Mouse (Mus musculus): ENCODE results near the gene Setd1b.

Gene Setd1b

DNA sequence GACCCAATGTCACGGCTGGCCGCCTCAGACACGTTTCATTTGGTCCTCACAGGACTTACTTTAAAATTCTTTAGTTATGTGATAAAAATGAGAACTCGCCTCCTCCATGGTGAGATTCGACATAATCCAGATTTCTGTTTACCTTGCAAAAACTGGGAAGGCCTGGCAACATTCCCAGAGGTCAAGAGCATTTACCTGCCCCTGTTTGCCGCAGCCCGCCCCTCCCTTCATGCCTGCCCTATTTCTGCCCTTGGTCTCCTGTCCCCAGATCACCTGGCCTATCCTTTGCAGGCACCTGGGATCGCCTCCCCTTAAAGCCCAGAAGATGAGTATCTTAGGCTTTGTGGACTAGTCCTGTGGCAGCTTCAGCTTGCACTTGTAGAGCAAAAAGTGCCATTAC is 24.2 kb upstream of the Setd1b start:
- no peaks in the 10 kb centered on the region for H3K27me3 ChIP-seq (ENCODE audit: control insufficient read depth, insufficient read depth, low read length, poor library complexity, severe bottlenecking)
- peaks cover 4% of the 10 kb centered on the region for H3K36me3 ChIP-seq (ENCODE audit: control insufficient read depth, insufficient read depth, low read length, poor library complexity, severe bottlenecking)
- no peak for DNase-seq (ENCODE audit: low read depth, low spot score)

GRCm38 (mm10) chr5:123118826-123119225 is 23.2 kb upstream of the Setd1b start:
- no peaks in the 10 kb centered on the region for H3K27me3 ChIP-seq (ENCODE audit: control insufficient read depth, insufficient read depth, low read length, poor library complexity, severe bottlenecking)
- peaks cover 4% of the 10 kb centered on the region for H3K36me3 ChIP-seq (ENCODE audit: control insufficient read depth, insufficient read depth, low read length, poor library complexity, severe bottlenecking)
- DNase-seq (ENCODE audit: low read depth, low spot score) = no peak

- peaks cover 4% of the 10 kb centered on the region for H3K36me3 ChIP-seq (ENCODE audit: control insufficient read depth, insufficient read depth, low read length, poor library complexity, severe bottlenecking)
- DNase-seq (ENCODE audit: low read depth, low spot score) = no peak
- H3K27me3 ChIP-seq (ENCODE audit: control insufficient read depth, insufficient read depth, low read length, poor library complexity, severe bottlenecking) = no peaks in the 10 kb centered on the region
Measured at GRCm38 (mm10) chr5:123120624-123121215, 21.3 kb upstream of the Setd1b start.

- Histone ChIP-seq H3K36me3 (ENCODE audit: control insufficient read depth, insufficient read depth, low read length, poor library complexity, severe bottlenecking) (peaks cover 4% of the 10 kb centered on the region), H3K27me3 (ENCODE audit: control insufficient read depth, insufficient read depth, low read length, poor library complexity, severe bottlenecking) (no peaks in the 10 kb centered on the region)
- peak; percentile 63 for DNase-seq (ENCODE audit: low read depth, low spot score)
Measured at GRCm38 (mm10) chr5:123122181-123122580, 19.8 kb upstream of the Setd1b start.

- no peaks in the 10 kb centered on the region for H3K27me3 ChIP-seq (ENCODE audit: control insufficient read depth, insufficient read depth, low read length, poor library complexity, severe bottlenecking)
- no peak for DNase-seq (ENCODE audit: low read depth, low spot score)
- peaks cover 4% of the 10 kb centered on the region for H3K36me3 ChIP-seq (ENCODE audit: control insufficient read depth, insufficient read depth, low read length, poor library complexity, severe bottlenecking)
Measured at GRCm38 (mm10) chr5:123125105-123125504, 16.9 kb upstream of the Setd1b start.

- Histone ChIP-seq H3K36me3 (ENCODE audit: control insufficient read depth, insufficient read depth, low read length, poor library complexity, severe bottlenecking) (peaks cover 4% of the 10 kb centered on the region), H3K27me3 (ENCODE audit: control insufficient read depth, insufficient read depth, low read length, poor library complexity, severe bottlenecking) (no peaks in the 10 kb centered on the region)
- DNase-seq (ENCODE audit: low read depth, low spot score) = peak; percentile 90
Measured at GRCm38 (mm10) chr5:123125638-123126406, 16.2 kb upstream of the Setd1b start.

GRCm38 (mm10) chr5:123127031-123127430 is 15.0 kb upstream of the Setd1b start:
- H3K36me3 ChIP-seq (ENCODE audit: control insufficient read depth, insufficient read depth, low read length, poor library complexity, severe bottlenecking) = peaks cover 4% of the 10 kb centered on the region
- no peak for DNase-seq (ENCODE audit: low read depth, low spot score)

DNA sequence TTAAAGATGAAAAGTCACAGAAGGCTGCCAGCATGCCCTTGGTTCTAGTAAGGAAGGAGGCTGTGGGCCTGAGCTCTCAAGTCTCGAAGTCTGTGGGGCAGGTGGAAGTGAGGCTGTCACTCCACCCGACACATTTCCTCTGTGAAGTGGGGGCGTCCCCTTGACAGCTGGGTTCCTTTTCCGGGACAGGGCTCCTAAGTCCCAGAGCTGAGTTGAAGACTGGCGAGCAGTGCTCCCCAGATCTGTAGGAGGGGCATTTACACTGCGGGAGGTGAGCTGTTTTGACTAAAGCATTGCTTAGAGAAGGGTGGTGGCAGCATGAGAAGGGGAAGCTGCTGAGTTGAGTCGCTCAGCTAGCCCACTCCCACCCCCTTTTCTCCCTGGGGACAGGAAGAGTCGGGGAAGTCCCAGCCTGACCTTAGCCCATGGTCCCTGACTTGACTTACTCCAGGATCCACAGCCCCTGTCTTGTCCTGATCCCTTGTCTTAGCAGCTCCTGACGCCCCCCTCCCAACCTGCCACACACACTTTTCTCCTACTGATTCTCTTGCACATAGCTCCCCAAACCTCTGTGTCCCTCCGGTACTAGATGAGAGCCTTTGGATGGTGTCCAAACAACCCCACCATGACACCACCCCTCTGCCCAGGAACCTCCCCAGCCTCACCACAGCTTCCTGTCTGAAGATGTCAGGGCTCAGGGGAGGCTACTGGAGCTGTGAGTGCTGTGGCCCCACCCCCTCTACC is 13.4 kb upstream of the Setd1b start:
- peak; percentile 96 for DNase-seq (ENCODE audit: low read depth, low spot score)
- H3K27me3 ChIP-seq (ENCODE audit: control insufficient read depth, insufficient read depth, low read length, poor library complexity, severe bottlenecking) = no peaks in the 10 kb centered on the region

More at GRCm38 (mm10) chr5:123127031-123127430, 15.0 kb upstream of the Setd1b start:
- H3K27me3 ChIP-seq (ENCODE audit: control insufficient read depth, insufficient read depth, low read length, poor library complexity, severe bottlenecking) = no peaks in the 10 kb centered on the region

GRCm38 (mm10) chr5:123129170-123129757 is 12.7 kb upstream of the Setd1b start:
- Histone ChIP-seq H3K36me3 (ENCODE audit: control insufficient read depth, insufficient read depth, low read length, poor library complexity, severe bottlenecking) (peaks cover 5% of the 10 kb centered on the region), H3K27me3 (ENCODE audit: control insufficient read depth, insufficient read depth, low read length, poor library complexity, severe bottlenecking) (no peaks in the 10 kb centered on the region)
- no peak for DNase-seq (ENCODE audit: low read depth, low spot score)

More for the DNA sequence above, 13.4 kb upstream of the Setd1b start:
- H3K36me3 ChIP-seq (ENCODE audit: control insufficient read depth, insufficient read depth, low read length, poor library complexity, severe bottlenecking) = peaks cover 2% of the 10 kb centered on the region; the same call in 1 of the 2 replicates

DNA sequence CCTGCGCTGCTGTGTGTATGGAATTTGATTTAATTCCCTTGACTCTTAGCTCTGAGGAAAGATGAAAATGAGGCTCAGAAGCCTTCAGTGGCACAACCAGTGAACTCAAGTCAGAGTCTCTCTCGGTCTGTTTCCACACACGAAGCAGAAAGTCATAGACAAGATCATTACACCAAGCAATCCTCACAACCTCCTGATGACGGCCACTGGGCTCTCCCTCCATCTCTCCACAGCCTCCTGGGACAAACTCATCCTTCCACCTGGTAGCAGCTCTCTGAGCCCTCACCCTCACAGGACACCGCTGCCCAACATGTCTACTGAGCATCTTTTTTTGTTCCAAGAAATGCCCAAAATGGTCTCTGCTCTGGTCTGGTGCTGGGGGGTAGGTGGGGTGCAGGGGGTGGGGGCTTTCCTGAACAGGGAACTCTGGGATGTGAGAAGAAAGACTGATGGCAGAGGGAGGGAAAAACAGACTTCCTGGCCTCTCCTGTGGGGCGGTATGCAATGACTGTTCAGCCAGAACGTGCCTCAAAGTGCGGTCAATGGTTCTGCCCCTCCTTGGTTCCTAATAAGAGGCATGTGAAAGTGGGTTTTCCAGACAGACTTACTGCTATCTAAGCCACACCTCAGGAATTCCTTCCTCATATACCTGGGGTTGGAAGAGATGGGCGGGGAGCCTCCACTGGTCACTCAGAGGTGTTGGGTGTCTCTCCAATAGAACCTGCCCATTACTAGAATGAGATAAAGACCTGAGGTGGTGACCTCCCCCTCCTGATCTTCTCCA is 11.8 kb upstream of the Setd1b start:
- no peak for DNase-seq (ENCODE audit: low read depth, low spot score)
- Histone ChIP-seq H3K27me3 (ENCODE audit: control insufficient read depth, insufficient read depth, low read length, poor library complexity, severe bottlenecking) (no peaks in the 10 kb centered on the region), H3K36me3 (ENCODE audit: control insufficient read depth, insufficient read depth, low read length, poor library complexity, severe bottlenecking) (peaks cover 5% of the 10 kb centered on the region)

- H3K27me3 ChIP-seq (ENCODE audit: control insufficient read depth, insufficient read depth, low read length, poor library complexity, severe bottlenecking) = no peaks in the 10 kb centered on the region
- peaks cover 5% of the 10 kb centered on the region for H3K36me3 ChIP-seq (ENCODE audit: control insufficient read depth, insufficient read depth, low read length, poor library complexity, severe bottlenecking)
- no peak for DNase-seq (ENCODE audit: low read depth, low spot score)
Measured at GRCm38 (mm10) chr5:123130814-123131148, 11.2 kb upstream of the Setd1b start.

DNA sequence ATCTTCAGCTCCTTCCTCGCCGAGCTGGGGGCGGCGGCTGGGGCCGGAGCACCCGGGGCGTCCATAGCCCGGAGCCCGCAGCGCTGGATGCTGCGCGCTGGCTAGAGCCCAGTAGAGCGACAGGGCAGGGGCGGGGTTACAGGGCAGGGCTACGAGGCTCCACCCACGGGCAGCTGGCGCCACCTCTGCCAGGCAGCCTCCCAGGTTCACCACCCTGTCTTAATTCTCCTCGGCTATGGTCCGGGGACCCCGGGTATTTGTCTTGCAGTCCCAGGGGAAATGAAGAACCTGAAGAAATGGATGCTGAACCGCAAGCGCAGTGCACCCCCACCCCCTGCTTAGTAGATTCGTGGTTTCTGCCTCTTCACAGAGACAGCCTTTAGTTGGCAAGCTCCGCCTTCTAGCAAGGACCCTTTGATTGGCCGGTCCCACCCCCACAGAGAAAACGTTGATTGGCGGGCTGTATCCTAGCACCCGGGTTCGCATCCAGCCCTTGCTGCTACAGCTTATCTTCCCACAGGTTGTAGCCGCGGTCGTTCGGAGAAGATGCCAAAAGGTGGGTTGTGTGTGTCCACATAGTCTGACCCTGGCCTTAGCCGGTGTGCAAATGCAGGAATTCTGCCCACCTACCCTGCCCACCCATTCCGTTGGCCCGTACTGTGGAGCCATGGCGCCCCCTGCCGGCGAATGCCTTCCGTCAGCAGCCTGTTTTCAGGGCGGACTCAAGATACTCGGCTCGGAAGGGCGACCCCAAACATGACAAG is 9.5 kb upstream of the Setd1b start, which contains the start of gene Rhof:
TSS of gene Rhof (minus strand) at position 385 of the 764 bp plus-strand sequence.
- H3K27me3 ChIP-seq (ENCODE audit: control insufficient read depth, insufficient read depth, low read length, poor library complexity, severe bottlenecking) = no peaks in the 10 kb centered on the region
- DNase-seq (ENCODE audit: low read depth, low spot score) = peak; percentile 96
- H3K36me3 ChIP-seq (ENCODE audit: control insufficient read depth, insufficient read depth, low read length, poor library complexity, severe bottlenecking) = peaks cover 5% of the 10 kb centered on the region

- Histone ChIP-seq H3K27me3 (ENCODE audit: control insufficient read depth, insufficient read depth, low read length, poor library complexity, severe bottlenecking) (no peaks in the 10 kb centered on the region), H3K36me3 (ENCODE audit: control insufficient read depth, insufficient read depth, low read length, poor library complexity, severe bottlenecking) (peaks cover 5% of the 10 kb centered on the region)
- peak; percentile 91 for DNase-seq (ENCODE audit: low read depth, low spot score)
Measured at GRCm38 (mm10) chr5:123133083-123133783, 8.8 kb upstream of the Setd1b start.

All from splenic B cell, adult 2 months (primary cell).